Mouse (Mus musculus) heart, adult 2 months (tissue): ENCODE results near the gene Msi2.

ENCODE experiments used
- CTCF ChIP-seq: fragments of 200-600 bp; IDR thresholded peaks from 2 replicates; pipeline ENCODE4 v1.8.1; 2022; ENCODE audit warnings: antibody characterized with exemption, mild to moderate bottlenecking, moderate library complexity
- EP300 ChIP-seq: fragments of 200-500 bp; IDR thresholded peaks from 2 replicates; pipeline ENCODE4 v1.6.1; 2011; ENCODE audit warnings: low read depth, low read length, control low read depth; ENCODE audit not compliant: insufficient read depth

- TF ChIP-seq CTCF (no peak), EP300 (no peak)
Observed at GRCm38 (mm10) chr11:88492585-88492984, 225.7 kb downstream of the Msi2 start.
